Mouse (Mus musculus) kidney, adult 2 months (tissue): ENCODE measurements around the gene Xpnpep2. TPM values are rescaled to one million over a fixed set of nuclear protein-coding genes. Genes with fewer than 3 reads are reported as not detected.

Source experiments
- DNase-seq: peaks from one replicate; pipeline ENCODE4 v3.0.0; 2021
- H3K27ac ChIP-seq: fragments of 200-500 bp; 2 replicates; pipeline ENCODE4 v1.5.1; 2012; ENCODE audit warnings: low read depth, low read length, control low read depth, inconsistent platforms; ENCODE audit not compliant: insufficient read depth
- H3K27me3 ChIP-seq: fragments of 200-500 bp; replicated peaks from 2 replicates; pipeline ENCODE4 v1.6.1; 2012; ENCODE audit warnings: mild to moderate bottlenecking, moderate library complexity, low read length, inconsistent platforms; ENCODE audit not compliant: control insufficient read depth, insufficient read depth
- H3K36me3 ChIP-seq: fragments of 200-500 bp; 2 replicates; pipeline ENCODE4 v1.6.1; 2012; ENCODE audit warnings: mild to moderate bottlenecking, moderate library complexity, low read length, inconsistent platforms; ENCODE audit not compliant: control insufficient read depth, insufficient read depth
- H3K4me1 ChIP-seq: fragments of 200-500 bp; 2 replicates; pipeline ENCODE4 v1.6.1; 2011; ENCODE audit warnings: low read length; ENCODE audit not compliant: control insufficient read depth, insufficient read depth
- H3K4me3 ChIP-seq: fragments of 200-500 bp; 2 replicates; pipeline ENCODE4 v1.5.1; 2011; ENCODE audit warnings: mild to moderate bottlenecking, low read depth, low read length, control low read depth; ENCODE audit not compliant: insufficient read depth
- CTCF ChIP-seq: fragments of 200-500 bp; conservative IDR thresholded peaks from 2 replicates; pipeline ENCODE4 v1.5.1; 2011; ENCODE audit warnings: low read depth, mild to moderate bottlenecking, control low read depth, low read length, moderate library complexity, mixed read lengths; ENCODE audit not compliant: insufficient read depth, insufficient read length
- POLR2A ChIP-seq: fragments of 200-500 bp; IDR thresholded peaks from one replicate; pipeline ENCODE4 v1.6.1; 2011; ENCODE audit warnings: low read depth, low read length, control low read depth
- WGBS: fragments of 180-500 bp; shearing (Covaris S2); methylation state at CpG from one replicate; pipeline ENCODE4 v1.1.7; 2018; 5-methylcytosine and 5-hydroxymethylcytosine counted together
- polyA plus RNA-seq: library from polyadenylated mRNA; depleted of rRNA; stranded (reverse); fragments of >200 nt; gene quantifications from 2 replicates; pipeline ENCODE4 v1.2.3, GENCODE M21; 2012

The Xpnpep2 gene
- polyA plus RNA-seq, 1 experiment, result 25.8 TPM

DNA sequence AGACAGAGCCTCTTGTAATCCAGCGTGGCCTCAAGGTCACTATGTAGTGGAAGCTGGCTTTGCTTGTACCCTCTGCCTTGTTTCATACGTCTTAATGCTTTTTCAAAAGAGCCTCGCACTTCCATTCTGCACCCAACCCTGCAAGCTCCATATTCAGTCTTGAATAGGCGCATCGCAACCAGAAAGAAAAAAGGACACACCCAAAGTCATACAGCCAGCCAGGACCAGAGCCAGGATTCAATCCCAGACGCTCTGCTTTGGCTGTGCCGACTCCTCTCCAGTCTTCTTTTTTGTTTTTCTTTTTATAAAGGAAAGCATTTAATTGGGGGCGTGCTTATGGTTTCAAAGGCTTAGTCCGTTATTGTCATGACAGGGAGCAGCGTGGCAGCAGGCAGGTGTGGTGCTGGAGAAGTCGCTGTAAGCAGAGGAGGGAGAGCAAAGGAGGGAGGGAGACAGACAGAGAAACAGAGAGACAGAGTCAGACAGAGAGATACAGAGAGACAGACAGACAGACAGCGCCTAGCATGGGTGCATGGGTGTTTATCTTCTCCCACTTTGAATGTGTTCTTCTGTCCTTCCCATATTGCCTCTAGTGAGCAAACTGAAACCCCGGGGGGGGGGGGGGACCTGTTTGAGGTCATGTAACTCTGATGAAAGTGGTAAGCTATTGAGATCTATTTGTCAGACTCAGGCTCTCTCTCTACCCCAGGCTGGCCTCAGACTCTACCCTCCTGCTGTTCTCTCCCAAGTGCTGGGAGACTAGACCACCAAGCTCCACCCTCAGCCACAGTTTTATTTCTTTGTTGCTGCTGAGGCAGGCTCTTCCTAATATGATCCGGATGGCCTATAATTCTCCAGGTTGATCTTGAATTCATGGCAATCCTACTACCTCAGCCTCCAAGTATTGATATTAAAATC, 31.1 kb downstream of the Xpnpep2 start:
- TF ChIP-seq POLR2A (no peak), CTCF (no peak)
- Histone ChIP-seq H3K27ac (no peak overlapping the region), H3K4me1 (no peaks in the 10 kb centered on the region), H3K27me3 (no peaks in the 10 kb centered on the region), H3K36me3 (no peaks in the 10 kb centered on the region), H3K4me3 (no peak overlapping the region)
- no peak for DNase-seq
- 64% methylated on average over 14 of the region's 14 CpGs for WGBS

GRCm38 (mm10) chrX:48140286-48140877, 31.9 kb downstream of the Xpnpep2 start:
- TF ChIP-seq POLR2A, result no peak
- TF ChIP-seq CTCF, result no peak
- WGBS, result 66% methylated on average over 3 of the region's 3 CpGs

GRCm38 (mm10) chrX:48141481-48141880, 33.0 kb downstream of the Xpnpep2 start:
- 74% methylated on average over 6 of the region's 6 CpGs for WGBS
- Histone ChIP-seq H3K27ac (no peak overlapping the region), H3K4me1 (no peaks in the 10 kb centered on the region)

More at GRCm38 (mm10) chrX:48140286-48140877, 31.9 kb downstream of the Xpnpep2 start:
- peak; percentile 8 for DNase-seq
- Histone ChIP-seq H3K4me3 (no peak overlapping the region), H3K36me3 (no peaks in the 10 kb centered on the region), H3K27me3 (no peaks in the 10 kb centered on the region), H3K27ac (no peak overlapping the region), H3K4me1 (no peaks in the 10 kb centered on the region)

DNA sequence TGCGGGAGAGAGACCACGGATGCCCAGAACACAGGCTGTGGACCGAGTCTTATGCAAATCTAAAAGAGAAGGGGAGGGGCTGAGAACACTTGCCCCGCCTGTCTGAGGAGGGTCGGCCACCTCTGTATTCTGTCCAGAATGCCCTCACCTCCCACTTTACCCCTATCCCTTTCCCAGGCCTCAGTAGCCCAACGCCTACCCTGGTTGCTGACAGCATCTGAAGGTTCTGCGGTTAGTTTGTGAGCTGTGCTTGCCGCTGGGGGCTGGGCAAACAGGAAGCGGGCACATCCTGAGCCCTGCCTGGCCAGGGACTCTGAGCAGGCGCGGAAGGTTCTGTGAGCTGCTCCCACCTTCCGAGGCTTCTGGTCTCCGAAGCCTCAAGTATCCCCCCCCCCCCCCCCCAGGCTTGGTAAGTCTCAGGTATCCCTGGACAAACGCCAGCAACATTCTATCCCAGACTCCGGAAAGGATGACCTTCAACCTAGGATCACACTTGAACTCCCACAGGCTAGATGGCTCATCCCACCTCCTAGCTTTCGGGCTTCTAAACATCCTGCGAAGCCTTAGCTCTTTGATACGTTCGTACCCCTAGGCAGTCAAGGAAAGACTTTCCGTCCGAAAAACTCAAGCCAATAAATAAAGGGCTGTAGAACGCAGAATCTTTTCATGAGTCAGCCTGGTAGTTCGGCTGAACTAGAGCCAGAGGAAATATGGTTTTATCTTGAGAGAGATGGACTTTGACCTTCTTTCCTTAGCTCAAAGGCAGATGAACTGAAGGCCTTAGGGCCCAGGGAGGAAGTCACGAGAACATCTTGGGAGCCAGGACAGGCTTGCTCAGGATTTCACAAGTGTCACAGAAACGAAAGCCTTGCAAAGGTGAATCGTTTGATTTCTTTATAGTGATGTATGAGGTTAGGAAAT, 35.1 kb downstream of the Xpnpep2 start:
- H3K4me1 ChIP-seq, result no peaks in the 10 kb centered on the region
- TF ChIP-seq POLR2A, result no peak
- TF ChIP-seq CTCF, result no peak
- 8% methylated on average over 24 of the region's 26 CpGs for WGBS
- no peaks in the 10 kb centered on the region for H3K36me3 ChIP-seq
- DNase-seq, result peak; percentile 51
- peak overlapping the region; percentile 59 for H3K4me3 ChIP-seq
- no peaks in the 10 kb centered on the region for H3K27me3 ChIP-seq
- no peak overlapping the region; the same call in 1 of the 2 replicates for H3K27ac ChIP-seq

More at GRCm38 (mm10) chrX:48141481-48141880, 33.0 kb downstream of the Xpnpep2 start:
- no peaks in the 10 kb centered on the region for H3K36me3 ChIP-seq
- DNase-seq, result no peak
- no peak overlapping the region for H3K4me3 ChIP-seq
- TF ChIP-seq CTCF, result no peak
- TF ChIP-seq POLR2A, result no peak
- H3K27me3 ChIP-seq, result no peaks in the 10 kb centered on the region

DNA sequence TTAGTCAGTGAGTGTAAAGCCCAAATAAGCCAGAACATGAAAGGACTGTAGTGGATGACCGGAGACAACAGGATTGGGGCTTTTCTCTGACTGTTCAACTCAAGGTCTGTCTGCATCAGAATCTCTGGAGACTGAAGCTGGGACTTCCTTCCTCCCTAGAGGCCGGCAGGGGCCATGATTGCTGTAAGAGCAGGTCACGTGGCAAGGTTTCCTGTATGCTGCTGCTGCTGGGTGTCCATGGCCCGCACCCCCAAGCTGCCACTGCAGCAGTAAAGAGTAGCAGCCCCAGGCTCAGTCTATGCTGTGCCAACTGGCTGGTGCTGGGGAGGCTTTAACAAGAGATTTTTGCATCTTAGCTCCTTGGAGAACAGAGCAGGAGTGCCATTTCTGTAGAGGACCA, 37.7 kb downstream of the Xpnpep2 start, which contains the start of gene Sash3:
Gene Sash3 (plus strand): TSS at position 175 of the 400 bp plus-strand sequence.
- TF ChIP-seq POLR2A, result no peak
- no peak for TF ChIP-seq CTCF
- Histone ChIP-seq H3K36me3 (no peaks in the 10 kb centered on the region), H3K4me3 (no peak within 1 kb of the TSS), H3K27ac (no peak within 1 kb of the TSS), H3K4me1 (no peaks in the 10 kb centered on the region), H3K27me3 (no peaks in the 10 kb centered on the region)
- 84% methylated on average over 4 of the region's 4 CpGs for WGBS
- peak; percentile 13 for DNase-seq

DNA sequence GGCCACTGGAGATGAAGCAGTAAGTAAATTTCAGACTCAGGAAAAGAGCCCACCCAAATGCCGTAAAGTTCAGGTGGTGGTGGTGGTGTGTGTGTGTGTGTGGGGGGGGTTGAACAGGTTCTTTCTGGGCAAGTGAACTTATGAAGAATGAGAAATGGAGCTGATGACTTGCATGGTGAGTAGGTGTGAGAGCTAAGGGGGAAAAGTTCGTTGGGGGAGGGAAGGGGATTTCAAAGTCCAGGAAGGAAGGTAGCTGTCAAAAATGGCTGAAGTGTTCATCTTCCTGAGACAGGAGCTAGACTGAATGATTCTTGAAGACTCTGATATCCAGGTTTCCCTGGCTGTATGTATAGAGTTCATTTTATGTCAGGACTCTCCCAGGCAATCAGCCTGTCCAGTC, 38.7 kb downstream of the Xpnpep2 start:
- Histone ChIP-seq H3K4me1 (no peaks in the 10 kb centered on the region), H3K4me3 (no peak overlapping the region), H3K36me3 (no peaks in the 10 kb centered on the region), H3K27me3 (no peaks in the 10 kb centered on the region), H3K27ac (no peak overlapping the region)
- TF ChIP-seq POLR2A, result no peak
- no peak for TF ChIP-seq CTCF
- DNase-seq, result no peak
- 53% methylated on average over 2 of the region's 2 CpGs for WGBS
